Mouse (Mus musculus) stomach, embryonic 14.5 days (tissue): ENCODE results near the gene Aknad1. TPM values are rescaled to one million over a fixed set of nuclear protein-coding genes. Genes with fewer than 3 reads are reported as not detected.

ENCODE experiments used
- ATAC-seq: fragments of 200-750 bp; cut with Nextera tagmentation; 2 replicates; pipeline ENCODE4 v1.8.0; 2017; ENCODE audit warnings: low read depth, moderate TSS enrichment; ENCODE audit not compliant: insufficient number of reproducible peaks, insufficient read depth, low FRiP score
- H3K27ac ChIP-seq: fragments of 300-500 bp; sonication (generic); 2 replicates; pipeline ENCODE4 v1.5.1; 2014; ENCODE audit warnings: mild to moderate bottlenecking, low read length, moderate library complexity, mixed read lengths
- H3K27me3 ChIP-seq: fragments of 300-500 bp; sonication (generic); 2 replicates; pipeline ENCODE4 v1.6.1; 2014; ENCODE audit warnings: low read length, control low read depth, mixed read lengths; ENCODE audit not compliant: control insufficient read depth, insufficient read depth
- H3K36me3 ChIP-seq: fragments of 300-500 bp; sonication (generic); 2 replicates; pipeline ENCODE4 v1.6.1; 2014; ENCODE audit warnings: mild to moderate bottlenecking, control low read depth, low read length, moderate library complexity, mixed read lengths; ENCODE audit not compliant: control insufficient read depth, insufficient read depth
- H3K4me1 ChIP-seq: fragments of 300-500 bp; sonication (generic); 2 replicates; pipeline ENCODE4 v1.6.1; 2014; ENCODE audit warnings: low read length, control low read depth, mixed read lengths; ENCODE audit not compliant: control insufficient read depth, insufficient read depth
- H3K4me2 ChIP-seq: fragments of 300-500 bp; sonication (generic); replicated peaks from 2 replicates; pipeline ENCODE4 v1.6.1; 2014; ENCODE audit warnings: low read depth, low read length, control low read depth
- H3K4me3 ChIP-seq: fragments of 300-500 bp; sonication (generic); 2 replicates; pipeline ENCODE4 v1.5.1; 2014; ENCODE audit warnings: low read depth, low read length, control low read depth
- H3K9ac ChIP-seq: fragments of 300-500 bp; sonication (generic); replicated peaks from 2 replicates; pipeline ENCODE4 v1.6.1; 2014; ENCODE audit warnings: low read depth, mild to moderate bottlenecking, control low read depth, low read length, moderate library complexity, mixed read lengths
- H3K9me3 ChIP-seq: fragments of 300-500 bp; sonication (generic); 2 replicates; pipeline ENCODE4 v1.6.1; 2016; ENCODE audit warnings: low read depth, low read length, control low read depth; ENCODE audit not compliant: control insufficient read depth
- WGBS: fragments of 180-500 bp; shearing (Covaris S2); extraction: QIAGEN DNeasy Blood & Tissue Kit; methylation state at CpG from one replicate; pipeline ENCODE4 v1.1.7; 2014; 5-methylcytosine and 5-hydroxymethylcytosine counted together
- polyA plus RNA-seq: library from polyadenylated mRNA; unstranded; fragments of >200 nt; fragmentation: Nextera tagmentation; extraction: Ambion mirVana; gene quantifications from 2 replicates; pipeline ENCODE4 v1.2.1, GENCODE M21; 2014

The Aknad1 gene
- polyA plus RNA-seq, 1 experiment from 2014 or later: 0.41 TPM

- no peaks in the 10 kb centered on the region for H3K9me3 ChIP-seq
- no peak overlapping the region for H3K4me2 ChIP-seq
- no peaks in the 10 kb centered on the region for H3K27me3 ChIP-seq
- whole genome bisulfite sequencing: 80% methylated on average over 1 of the region's 1 CpGs
- no peak overlapping the region for H3K4me3 ChIP-seq
- no peak overlapping the region for H3K9ac ChIP-seq
- no peak for ATAC-seq
- H3K27ac ChIP-seq: no peak overlapping the region
- 0 out of 2 replicates have a peak, but pooled peaks cover 7% of the 10 kb centered on the region for H3K4me1 ChIP-seq
- H3K36me3 ChIP-seq: no peaks in the 10 kb centered on the region
Observed at GRCm38 (mm10) chr3:108756131-108756530, 16.7 kb downstream of the Aknad1 start.

- 76% methylated on average over 9 of the region's 9 CpGs for WGBS
- H3K36me3 ChIP-seq: no peaks in the 10 kb centered on the region
- no peak overlapping the region for H3K4me2 ChIP-seq
- H3K4me1 ChIP-seq: 0 out of 2 replicates have a peak, but pooled peaks cover 7% of the 10 kb centered on the region
- no peak overlapping the region for H3K4me3 ChIP-seq
- H3K9ac ChIP-seq: no peak overlapping the region
- H3K27me3 ChIP-seq: no peaks in the 10 kb centered on the region
- no peak for ATAC-seq
- H3K27ac ChIP-seq: no peak overlapping the region
- no peaks in the 10 kb centered on the region for H3K9me3 ChIP-seq
Observed at GRCm38 (mm10) chr3:108757570-108757969, 18.1 kb downstream of the Aknad1 start.

- Histone ChIP-seq H3K27me3 (no peaks in the 10 kb centered on the region), H3K4me1 (0 out of 2 replicates have a peak, but pooled peaks cover 7% of the 10 kb centered on the region), H3K9me3 (no peaks in the 10 kb centered on the region), H3K4me2 (no peak overlapping the region), H3K36me3 (no peaks in the 10 kb centered on the region), H3K4me3 (no peak overlapping the region), H3K9ac (no peak overlapping the region), H3K27ac (peak overlapping the region; percentile 53)
- peak; percentile 51; the same call in 1 of the 2 replicates for ATAC-seq
- 44% methylated on average over 11 of the region's 11 CpGs for WGBS
Observed at GRCm38 (mm10) chr3:108759566-108760420, 20.3 kb downstream of the Aknad1 start.

GRCm38 (mm10) chr3:108762597-108763111 is 23.2 kb downstream of the Aknad1 start:
- Histone ChIP-seq H3K4me3 (no peak overlapping the region), H3K36me3 (no peaks in the 10 kb centered on the region), H3K27me3 (no peaks in the 10 kb centered on the region), H3K9ac (no peak overlapping the region), H3K9me3 (no peaks in the 10 kb centered on the region), H3K27ac (no peak overlapping the region), H3K4me2 (no peak overlapping the region), H3K4me1 (0 out of 2 replicates have a peak, but pooled peaks cover 7% of the 10 kb centered on the region)
- WGBS: 64% methylated on average over 7 of the region's 7 CpGs
- ATAC-seq: no peak

- Histone ChIP-seq H3K9me3 (no peaks in the 10 kb centered on the region), H3K9ac (no peak overlapping the region), H3K27ac (no peak overlapping the region), H3K4me3 (no peak overlapping the region), H3K4me2 (no peak overlapping the region), H3K36me3 (no peaks in the 10 kb centered on the region), H3K27me3 (no peaks in the 10 kb centered on the region), H3K4me1 (0 out of 2 replicates have a peak, but pooled peaks cover 7% of the 10 kb centered on the region)
- WGBS: 59% methylated on average over 2 of the region's 2 CpGs
- no peak for ATAC-seq
Observed at GRCm38 (mm10) chr3:108763691-108764090, 24.2 kb downstream of the Aknad1 start.

- Histone ChIP-seq H3K27me3 (no peaks in the 10 kb centered on the region), H3K27ac (no peak overlapping the region), H3K4me3 (no peak overlapping the region), H3K9ac (no peak overlapping the region), H3K36me3 (no peaks in the 10 kb centered on the region), H3K9me3 (no peaks in the 10 kb centered on the region), H3K4me2 (no peak overlapping the region), H3K4me1 (0 out of 2 replicates have a peak, but pooled peaks cover 3% of the 10 kb centered on the region)
- ATAC-seq: no peak
- WGBS: 48% methylated on average over 7 of the region's 7 CpGs
Observed at GRCm38 (mm10) chr3:108764976-108765375, 25.5 kb downstream of the Aknad1 start.

GRCm38 (mm10) chr3:108765476-108765875 is 26.0 kb downstream of the Aknad1 start:
- H3K4me2 ChIP-seq: no peak overlapping the region
- ATAC-seq: no peak
- no peak overlapping the region for H3K9ac ChIP-seq
- no peaks in the 10 kb centered on the region for H3K36me3 ChIP-seq
- H3K27me3 ChIP-seq: no peaks in the 10 kb centered on the region
- H3K27ac ChIP-seq: no peak overlapping the region
- no peaks in the 10 kb centered on the region for H3K9me3 ChIP-seq
- no peak overlapping the region for H3K4me3 ChIP-seq
- WGBS: 82% methylated on average over 7 of the region's 7 CpGs
- no peaks in the 10 kb centered on the region for H3K4me1 ChIP-seq

- WGBS: 85% methylated on average over 7 of the region's 7 CpGs
- no peak overlapping the region for H3K4me2 ChIP-seq
- H3K27me3 ChIP-seq: no peaks in the 10 kb centered on the region
- 0 out of 2 replicates have a peak, but pooled peaks cover 3% of the 10 kb centered on the region for H3K4me1 ChIP-seq
- H3K9ac ChIP-seq: no peak overlapping the region
- ATAC-seq: no peak
- H3K9me3 ChIP-seq: no peaks in the 10 kb centered on the region
- no peaks in the 10 kb centered on the region for H3K36me3 ChIP-seq
- H3K27ac ChIP-seq: no peak overlapping the region
- H3K4me3 ChIP-seq: no peak overlapping the region
Observed at GRCm38 (mm10) chr3:108766943-108767342, 27.5 kb downstream of the Aknad1 start.
